Mouse (Mus musculus) c-Kit-negative CD71-positive TER-119-positive erythroid progenitor cells, embryonic 14.5 days (primary cell): ENCODE measurements at regions not wholly inside any gene's neighbourhood (a gene's known extent, or its start where the extent isn't known, plus 50 kb on each side); places are given as distances from the start of the nearest gene placed in this dataset.

ENCODE experiments used
- DNase-seq: peaks from one replicate; pipeline ENCODE4 v3.0.0-alpha.2; 2013; ENCODE audit warnings: low read depth, low spot score

DNA sequence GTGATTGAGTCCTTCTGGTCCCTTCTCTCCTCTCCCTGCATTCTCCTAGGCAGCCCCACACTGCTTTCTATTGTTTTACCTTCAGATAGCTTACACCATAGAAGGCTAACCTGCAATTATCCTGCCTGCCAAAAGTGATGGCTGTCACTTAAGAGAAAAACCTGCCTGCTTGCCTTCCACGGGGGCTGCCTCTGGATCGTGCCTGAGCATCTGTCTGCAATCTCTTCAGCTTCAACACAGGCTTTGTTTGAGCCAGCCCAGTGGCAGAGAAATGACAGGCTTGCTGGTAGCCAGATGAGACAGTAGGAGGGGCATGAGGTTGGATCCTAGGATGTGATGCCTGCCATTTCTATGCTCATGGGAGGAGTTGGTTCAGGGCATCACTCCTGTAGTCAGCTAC is 345.2 kb upstream of the Tshz3 start:
- no peak for DNase-seq

DNA sequence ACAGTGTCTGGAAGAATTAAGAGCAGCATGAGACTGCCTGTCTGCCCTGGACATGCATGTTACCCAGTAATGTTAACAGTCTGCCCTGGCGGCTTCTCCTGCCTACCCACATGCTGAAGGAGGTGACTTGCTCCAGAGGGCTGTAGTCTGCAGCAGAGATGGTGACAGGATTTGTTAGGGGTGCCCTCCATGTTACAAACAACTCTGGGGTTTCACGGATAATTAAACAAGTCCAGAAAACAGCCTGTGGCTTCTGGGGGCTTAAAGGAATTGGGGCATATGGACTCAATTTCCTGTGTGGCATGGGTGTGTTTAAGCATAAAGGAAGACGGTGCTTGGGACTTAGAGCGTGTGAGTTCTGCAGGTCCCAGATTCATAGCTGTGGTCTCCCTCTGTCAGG is 347.3 kb upstream of the Tshz3 start:
- no peak for DNase-seq

DNA sequence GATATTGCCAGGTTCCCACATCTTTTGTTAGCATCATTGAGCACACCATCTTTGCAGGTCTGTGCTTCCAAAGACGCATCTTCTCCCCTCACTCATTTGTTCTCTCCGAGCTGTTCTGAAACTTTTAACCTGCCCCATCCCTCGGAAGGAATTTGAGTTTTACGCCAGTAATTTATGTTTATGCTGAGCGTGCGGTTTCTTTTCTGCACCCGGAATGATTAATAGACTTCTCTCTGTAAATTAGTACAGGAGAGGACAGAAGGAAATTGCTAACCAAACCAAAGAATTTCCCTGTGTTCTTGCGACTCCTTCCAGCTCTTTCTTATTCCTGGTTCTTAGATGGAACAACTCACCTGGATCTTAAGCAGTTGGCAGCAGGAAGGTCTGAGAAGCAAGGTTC is 349.7 kb upstream of the Tshz3 start:
- DNase-seq: no peak

DNA sequence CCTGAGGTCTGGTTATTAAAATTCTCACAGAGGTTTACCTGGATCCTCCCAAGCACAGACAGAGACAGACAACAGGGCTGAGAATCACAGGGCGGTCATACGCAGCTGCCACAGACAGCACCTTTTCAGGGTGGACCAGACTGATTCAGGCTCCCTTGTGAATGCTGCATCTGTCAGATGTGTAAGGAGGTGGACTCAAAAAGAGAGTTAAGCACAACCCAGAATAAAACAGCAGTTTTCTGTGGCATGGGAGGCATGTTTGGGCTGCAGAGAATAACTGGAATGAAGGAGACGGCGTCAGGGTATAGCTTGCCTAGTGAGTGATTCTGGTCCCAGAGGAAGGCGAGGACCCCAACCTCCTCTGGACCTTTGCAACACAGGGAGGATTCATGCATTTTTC is 363.1 kb upstream of the Tshz3 start:
- no peak for DNase-seq

DNA sequence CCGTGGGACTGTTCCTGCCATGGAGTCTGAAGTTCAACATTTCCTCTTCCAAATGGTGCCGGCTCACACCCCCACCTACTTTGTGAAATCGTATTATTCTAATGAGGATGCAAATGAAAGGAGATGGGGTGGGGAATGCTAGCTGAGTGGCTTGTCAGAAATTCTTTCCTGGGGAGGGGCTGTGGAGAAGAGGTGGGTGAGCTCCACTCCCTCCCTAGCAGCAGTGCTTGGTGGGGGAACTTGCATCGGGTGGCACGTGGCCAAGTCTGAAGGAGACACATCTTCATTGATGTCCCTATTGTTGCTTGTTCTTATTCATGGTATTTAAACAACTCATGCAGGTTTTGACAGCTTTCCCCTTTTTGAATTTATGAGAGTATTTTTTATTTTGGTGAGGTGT is 363.8 kb upstream of the Tshz3 start:
- no peak for DNase-seq

DNA sequence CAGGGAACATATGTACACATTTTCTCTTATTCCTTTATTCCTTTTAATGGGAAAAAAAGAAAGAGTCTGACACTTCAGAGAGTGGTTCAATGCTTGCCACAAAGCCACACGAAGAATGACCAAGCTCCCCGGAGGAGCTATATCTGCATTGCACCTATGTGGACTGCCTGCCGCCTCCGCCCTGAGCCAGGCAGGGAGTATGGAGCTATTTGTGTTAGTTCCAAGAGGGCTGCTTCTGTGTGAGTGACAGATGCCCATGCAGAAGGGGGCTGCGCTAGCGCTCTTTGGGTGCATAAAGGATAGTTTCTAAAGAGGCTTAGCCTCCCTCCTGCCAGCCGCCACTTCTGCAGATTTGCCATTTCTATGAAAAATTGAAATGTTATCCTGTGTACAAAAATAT is 365.3 kb upstream of the Tshz3 start:
- no peak for DNase-seq

DNA sequence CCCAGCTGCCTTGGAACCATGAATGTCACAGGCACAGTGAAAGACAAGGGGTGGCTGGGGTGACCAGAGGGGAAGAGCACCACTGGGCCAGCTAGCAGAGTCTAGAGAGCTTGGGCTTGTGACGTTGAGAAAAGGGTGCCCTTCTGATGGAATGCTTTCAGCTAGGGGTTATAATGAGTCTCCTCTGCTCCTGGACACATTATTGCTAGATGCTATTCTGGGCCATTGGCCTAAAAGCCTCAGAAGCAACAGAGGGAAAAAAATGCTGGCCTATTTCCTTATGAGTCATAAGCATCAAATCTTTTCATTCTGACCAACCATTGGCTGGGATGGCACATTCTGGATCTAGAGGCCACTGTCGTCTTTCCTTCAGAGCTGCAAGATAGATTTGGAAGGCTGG is 369.8 kb upstream of the Tshz3 start:
- DNase-seq: no peak

DNA sequence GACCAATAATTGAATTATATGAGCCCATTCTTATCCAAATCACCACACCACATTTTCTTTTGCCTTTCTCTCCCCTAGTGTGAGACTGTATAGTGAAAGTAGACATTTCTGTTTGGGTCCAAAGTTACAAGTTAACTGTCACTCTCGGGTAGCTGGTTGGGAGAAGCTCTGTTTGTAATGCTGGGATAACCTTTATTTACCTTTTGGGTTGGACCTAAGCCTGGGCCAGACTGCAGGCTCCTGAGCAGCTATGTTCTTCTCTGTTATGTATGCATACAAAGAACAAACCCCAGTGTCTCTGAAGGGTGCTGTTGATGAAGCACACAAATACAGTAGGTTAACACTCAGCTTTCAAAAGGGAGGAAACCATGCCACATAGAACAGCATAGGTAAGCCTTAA is 373.9 kb upstream of the Tshz3 start:
- DNase-seq: no peak

DNA sequence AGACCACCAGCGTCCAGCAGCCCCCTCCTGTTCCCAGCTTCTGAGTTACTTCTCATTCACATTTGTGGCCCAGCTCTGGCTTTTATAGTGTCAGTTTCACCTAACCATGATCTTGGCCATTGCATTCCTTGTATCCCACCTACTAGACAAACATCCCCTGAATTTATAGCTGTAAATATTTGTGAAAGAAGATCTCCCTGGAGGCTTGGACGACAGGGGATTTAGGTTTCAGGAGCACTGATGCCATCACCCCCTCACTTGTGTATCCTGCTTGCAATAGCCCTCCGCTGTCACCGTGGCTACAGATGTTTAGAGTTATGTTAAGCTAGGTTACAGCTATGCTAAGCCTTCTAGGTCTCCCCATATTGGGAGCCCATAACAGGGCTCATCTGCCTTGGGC is 375.7 kb upstream of the Tshz3 start:
- DNase-seq: no peak

DNA sequence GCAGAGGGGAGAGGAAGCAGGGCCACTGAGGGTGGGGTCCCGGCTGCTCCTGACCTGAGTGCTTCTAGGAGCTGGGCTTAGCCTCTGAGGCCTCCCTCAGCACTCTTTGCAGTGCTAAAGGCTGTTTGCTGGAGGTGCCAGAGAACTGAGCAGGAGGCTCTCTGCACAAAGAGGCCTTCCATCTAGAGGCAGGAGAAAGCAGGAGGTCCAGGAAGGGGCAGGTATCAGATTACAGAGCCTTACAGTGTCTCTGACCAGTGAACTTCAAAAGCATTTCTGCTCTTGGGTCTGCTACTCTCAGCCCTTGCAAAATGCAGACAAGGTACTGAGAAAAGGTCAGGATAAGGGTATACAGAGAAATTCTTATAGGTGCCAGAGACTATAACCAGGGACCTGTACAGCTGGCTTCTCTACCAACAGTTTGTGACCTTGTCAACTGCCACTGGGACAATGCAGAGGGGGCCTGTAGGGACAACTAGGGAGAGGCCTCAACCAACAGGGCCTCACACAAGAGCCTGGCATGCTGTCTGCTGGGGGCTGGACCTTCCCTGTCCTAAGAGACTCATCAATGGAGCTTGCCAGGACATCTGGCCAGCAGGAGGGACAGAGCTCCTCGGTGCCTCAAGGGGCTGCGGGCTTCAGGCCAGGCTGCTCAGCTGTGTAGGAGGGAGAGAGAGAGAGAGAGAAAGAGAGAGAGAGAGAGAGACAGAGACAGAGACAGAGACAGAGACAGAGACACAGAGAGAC is 380.3 kb upstream of the Tshz3 start:
- DNase-seq: no peak

DNA sequence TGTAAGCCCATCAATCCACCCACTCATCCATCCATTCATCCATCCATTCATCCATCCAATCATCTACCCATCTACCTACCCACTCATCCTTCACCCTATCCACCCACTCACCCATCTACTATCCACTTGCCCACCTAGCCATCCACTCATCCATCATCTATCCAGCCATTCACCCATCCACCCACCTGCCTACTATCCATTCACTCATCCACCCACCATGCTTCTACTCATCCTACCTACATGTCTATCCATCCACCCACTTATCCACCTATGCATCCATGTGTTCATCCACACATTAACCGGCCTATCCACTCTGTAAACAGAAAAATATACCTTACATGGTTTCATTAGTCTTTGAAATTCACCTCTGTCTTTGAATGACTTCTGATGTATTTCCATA is 384.2 kb upstream of the Tshz3 start:
- no peak for DNase-seq

DNA sequence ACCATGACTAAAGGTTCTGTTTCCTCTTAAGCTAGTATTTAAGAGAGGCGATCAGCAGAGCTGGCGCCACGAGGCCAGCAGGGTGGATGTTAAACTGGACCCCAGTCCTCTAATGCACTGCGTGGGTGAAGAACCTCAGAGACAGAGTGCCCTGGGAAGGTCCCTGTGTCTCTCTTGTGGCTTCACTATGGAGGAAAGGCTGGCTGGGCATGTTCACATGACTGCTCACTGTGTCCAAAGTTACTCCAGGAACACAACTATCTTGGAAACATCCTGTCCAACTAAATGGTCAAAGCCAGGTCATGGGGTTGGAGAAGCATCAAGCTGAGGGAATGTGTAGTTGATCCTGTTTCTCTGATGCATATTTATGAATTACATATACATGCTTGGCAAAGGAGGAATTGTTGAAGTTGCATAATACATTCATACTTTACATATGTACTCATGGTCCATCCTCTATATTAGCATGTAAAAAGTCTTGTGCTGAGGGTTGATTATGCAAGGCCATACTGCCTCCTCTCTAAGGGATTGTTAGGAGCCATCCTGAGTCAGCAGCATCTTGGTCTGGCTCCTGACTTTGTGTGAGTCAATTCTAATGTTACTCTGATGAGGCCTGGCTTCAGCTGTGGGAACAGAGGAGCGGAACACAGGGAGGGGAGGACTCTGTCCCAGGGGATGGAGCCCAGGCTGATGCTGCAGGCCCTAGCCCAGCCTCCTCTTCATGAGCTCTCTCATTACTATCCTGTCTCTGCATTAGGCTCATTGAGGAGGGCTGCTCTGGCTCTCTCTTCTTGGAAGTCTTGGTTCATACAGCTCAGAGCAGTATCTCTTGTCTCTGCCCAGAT is 387.9 kb upstream of the Tshz3 start:
- no peak for DNase-seq

DNA sequence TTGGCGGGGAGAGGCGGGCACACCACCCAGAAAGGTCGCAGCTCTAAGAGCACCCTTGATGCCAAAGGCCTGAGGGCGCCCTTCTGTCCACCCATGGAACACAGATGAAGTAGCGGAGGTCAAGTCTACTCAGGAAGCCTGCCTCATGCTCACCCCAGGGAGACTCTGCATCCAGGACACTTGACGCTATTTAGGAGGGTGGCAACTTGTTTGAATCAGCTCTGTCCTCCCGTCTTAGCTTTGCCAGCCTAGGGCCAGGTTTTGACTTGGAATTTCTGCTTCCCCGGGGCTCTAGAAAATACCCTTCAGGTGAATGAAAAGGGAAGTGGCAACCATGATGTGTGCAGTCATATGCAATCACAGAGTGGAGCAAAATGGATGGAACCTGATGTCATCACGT is 389.2 kb upstream of the Tshz3 start:
- DNase-seq: no peak

DNA sequence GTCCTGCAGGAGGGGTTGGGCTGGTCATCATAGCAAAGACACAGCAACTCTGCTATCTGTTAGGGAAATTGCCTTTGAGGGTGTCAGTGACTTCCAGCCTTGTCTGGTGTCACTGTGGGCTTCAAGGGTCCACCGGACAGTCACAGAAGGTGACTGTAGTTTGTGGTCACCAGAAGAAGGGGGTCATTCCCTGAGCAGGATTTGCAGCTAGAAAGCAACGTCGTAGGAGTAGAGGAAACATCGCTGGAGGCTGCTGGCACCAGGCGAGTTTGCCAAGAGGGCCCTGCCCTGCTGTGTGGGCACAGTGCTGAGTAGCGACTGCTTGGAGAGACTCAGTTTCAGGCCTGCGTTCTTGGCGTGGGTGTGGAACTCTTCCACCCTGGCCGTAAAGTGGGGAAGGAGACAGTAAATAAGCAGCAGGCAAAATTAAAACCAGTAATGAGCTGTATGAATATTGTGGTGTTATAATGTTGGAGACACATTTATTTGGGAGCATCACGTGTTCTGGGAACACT is 389.8 kb upstream of the Tshz3 start:
- DNase-seq: no peak

DNA sequence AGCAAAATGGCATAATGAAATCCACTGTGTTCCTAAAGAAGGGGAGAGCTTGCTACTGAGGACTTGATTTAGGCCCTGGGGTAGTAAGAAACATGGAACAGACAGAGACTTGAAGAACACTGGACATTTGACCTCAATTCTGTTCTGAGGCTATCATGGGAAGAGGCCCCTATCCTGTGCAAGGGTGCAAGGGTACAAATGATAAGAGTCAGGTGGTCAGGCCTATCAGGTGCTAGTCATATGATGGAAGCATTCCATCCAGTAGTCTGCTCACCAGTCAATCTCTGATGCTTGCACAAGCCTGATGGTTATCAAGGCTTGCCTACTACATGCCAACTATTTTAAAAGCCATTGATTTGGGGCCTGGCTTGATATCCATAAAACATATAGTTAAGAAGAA is 420.6 kb upstream of the Tshz3 start:
- DNase-seq: no peak

DNA sequence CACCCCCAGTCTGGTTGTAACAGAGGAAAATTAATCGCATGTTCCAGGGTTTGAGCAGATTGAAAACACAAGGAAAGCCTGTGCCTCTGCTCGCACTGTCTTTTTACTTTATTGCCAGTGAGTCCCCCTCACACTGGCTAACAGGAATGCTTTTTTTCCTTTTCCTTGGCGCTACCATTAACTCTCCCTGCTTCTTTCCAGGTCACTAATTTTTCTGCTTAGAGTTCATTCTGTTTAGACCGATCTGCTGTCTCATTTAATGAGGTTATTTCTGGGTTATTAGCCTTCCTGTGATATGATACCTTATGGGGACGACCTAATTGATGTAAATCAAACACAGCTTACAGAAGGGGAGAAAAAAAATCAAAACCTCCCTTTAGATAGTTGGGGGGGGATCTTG is 429.0 kb upstream of the Tshz3 start:
- DNase-seq: no peak

DNA sequence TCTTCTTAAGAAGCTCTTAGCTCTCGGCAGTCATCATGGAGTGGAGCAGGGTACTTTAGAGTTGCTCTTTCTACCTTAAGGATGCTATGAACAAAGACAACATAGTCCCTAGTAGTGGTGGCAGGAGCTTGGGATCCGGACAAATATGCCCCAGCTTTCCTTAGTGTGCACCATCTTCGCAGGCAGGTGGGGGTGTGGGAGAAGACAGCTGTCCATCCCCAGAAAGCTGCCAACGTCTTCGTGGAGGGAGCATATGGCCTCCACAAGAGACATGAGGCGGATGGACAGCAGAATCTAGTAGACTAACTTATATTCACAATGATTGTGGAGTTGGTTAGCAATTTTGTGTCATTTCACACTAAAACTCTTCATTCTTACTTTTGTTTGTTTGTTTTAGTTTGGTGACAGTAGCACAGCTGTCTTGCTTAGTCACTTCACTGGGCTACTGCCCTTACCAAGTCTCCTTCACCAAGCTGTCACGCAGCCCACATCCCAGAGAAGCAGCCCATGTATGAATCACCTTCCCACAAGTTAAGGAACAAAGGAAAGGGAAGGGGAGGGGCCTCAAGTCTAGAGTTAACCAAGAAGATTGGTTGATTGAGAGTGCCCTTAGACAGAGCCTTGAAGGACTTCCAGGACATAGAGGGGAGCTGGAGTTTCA is 432.6 kb upstream of the Tshz3 start:
- no peak for DNase-seq

DNA sequence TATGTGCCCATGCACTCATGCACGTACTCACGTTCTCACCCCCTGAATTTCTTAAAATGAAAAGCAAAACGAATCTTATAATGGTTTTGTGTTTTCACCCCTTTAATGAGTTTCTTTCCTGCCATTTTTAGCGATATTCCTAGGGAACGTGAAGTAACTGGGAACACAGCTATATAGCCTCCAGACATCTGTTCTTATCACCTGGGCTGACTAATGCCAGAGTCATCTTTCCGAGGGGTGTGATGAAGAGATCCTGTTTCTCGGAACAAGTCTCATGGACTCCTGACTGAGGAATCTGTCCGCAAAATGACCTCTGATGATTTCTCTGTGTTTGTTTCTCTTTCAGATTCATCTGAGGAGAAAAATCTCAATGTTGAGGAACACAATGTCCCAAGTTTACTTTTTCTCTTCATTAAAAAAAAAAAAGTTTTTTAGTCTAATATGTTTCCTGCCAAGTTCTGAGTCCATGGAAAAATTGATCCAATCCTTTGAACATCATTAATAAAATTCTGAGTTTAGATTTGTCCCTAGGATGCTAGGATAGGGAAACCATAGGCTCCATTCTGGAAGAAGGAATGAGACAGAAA is 435.7 kb upstream of the Tshz3 start:
- no peak for DNase-seq

DNA sequence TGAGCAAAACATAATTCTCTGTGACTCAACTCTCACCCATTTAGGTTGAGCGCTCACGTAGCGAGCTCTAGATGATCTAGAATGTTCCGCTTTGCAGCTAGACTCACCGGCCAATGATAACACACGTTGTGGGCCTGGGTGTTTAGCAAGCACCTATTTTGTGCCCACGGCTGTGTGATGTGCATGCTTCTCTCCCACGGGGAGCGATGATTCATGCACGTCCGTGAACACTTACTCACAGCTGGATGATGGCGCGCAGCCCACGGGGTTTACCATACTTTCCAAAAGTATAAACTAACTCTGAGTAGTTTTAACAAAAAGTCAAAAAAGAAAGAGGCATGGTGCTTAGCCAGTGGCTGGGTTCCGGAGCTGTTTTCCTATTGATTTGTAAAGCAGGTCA is 440.8 kb upstream of the Tshz3 start:
- no peak for DNase-seq

DNA sequence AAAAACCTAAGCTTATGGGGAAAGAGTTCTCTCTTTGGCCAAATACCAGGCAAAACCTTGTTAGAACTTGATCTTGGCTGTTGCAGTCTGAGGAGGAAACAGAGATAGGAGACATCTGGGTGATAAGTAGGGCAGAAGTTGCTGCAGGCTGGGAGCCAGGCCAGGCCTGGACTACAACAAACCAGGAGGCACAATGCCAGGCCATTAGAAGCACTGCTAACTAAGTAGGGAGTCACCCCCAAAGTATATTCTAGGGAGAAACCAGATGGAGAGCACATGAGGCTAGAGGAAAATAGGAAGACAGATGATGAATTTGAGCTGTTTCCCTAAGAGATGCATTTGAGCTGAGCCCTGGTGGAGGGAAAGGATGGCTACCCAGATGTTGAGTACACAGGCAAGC is 444.6 kb upstream of the Zfp507 start:
- no peak for DNase-seq

DNA sequence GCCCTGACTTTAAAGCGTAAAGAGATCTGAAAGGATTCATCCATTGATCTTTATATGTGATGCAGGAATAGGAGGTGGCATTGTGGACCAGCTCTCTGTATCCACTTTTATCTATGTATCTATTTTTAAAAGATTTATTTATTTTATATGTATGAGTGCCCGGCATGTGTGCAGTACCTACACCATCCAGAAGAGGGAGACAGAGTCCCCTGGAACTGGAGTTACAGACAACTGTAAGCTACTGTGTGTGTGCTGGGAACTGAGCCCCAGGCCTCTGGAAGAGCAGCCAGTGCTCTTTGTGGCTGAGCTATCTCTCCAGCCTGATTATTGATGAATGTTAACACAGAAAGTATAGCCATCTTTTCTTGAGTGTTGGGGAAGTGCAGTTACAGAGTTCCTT is 433.9 kb upstream of the Zfp507 start:
- no peak for DNase-seq

DNA sequence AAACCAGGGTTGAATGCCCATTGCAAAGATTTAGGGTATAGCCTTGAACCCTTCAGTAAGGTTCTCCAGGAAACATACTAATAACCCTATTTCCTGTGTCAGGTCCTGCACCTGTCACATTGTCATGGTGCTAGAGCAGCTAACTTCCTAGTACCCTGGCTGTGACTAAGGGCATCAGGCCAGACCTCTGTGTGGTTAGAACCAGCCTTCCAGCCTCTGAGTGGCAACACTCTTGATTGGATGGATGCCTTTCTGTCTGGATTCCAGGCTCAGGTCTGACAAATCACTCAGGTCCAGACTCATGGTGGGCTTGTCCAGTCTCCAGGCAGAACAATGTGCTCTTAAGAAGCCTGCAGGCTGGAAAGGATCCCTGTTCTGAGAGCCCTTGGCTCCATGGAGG is 426.2 kb upstream of the Zfp507 start:
- DNase-seq: no peak
